Mouse (Mus musculus) brain, embryonic 14.5 days (tissue): ENCODE data around the gene Tfr2. TPM values are rescaled to one million over a fixed set of nuclear protein-coding genes. Genes with fewer than 3 reads are reported as not detected.
A peak's percentile ranks its signal among the peaks of the same experiment; 100 is the strongest.

Source experiments
- DNase-seq: peaks from one replicate; pipeline ENCODE4 v3.0.0-alpha.2; 2011; ENCODE audit warnings: low read depth
- CTCF ChIP-seq: fragments of 200-500 bp; IDR thresholded peaks from 2 replicates; pipeline ENCODE4 v1.5.1; 2012; ENCODE audit warnings: inconsistent platforms, mild to moderate bottlenecking, moderate library complexity, borderline replicate concordance; ENCODE audit not compliant: insufficient read depth, insufficient read length; ENCODE audit errors: extremely low read depth
- POLR2A ChIP-seq: fragments of 200-500 bp; IDR thresholded peaks from 2 replicates; pipeline ENCODE4 v1.6.1; 2012; ENCODE audit warnings: mild to moderate bottlenecking, inconsistent platforms, borderline replicate concordance; ENCODE audit not compliant: poor library complexity, insufficient read depth, insufficient read length, severe bottlenecking; ENCODE audit errors: extremely low read depth
- polyA plus RNA-seq: library from polyadenylated mRNA; depleted of rRNA; stranded (reverse); fragments of >200 nt; gene quantifications from 2 replicates; pipeline ENCODE4 v1.2.3, GENCODE M21; 2012

Gene Tfr2
- polyA plus RNA-seq, 1 experiment, result 13.5 TPM

- no peak for DNase-seq
These were observed 39.6 kb upstream of the Tfr2 start for GRCm38 (mm10) chr5:137530075-137530474.

GRCm38 (mm10) chr5:137530588-137531413 lies 38.8 kb upstream of the Tfr2 start:
- peak; percentile 98 for DNase-seq
- no peak for TF ChIP-seq CTCF
- TF ChIP-seq POLR2A, result no peak

More at GRCm38 (mm10) chr5:137530075-137530474, 39.6 kb upstream of the Tfr2 start:
- TF ChIP-seq CTCF (no peak), POLR2A (no peak)

DNA sequence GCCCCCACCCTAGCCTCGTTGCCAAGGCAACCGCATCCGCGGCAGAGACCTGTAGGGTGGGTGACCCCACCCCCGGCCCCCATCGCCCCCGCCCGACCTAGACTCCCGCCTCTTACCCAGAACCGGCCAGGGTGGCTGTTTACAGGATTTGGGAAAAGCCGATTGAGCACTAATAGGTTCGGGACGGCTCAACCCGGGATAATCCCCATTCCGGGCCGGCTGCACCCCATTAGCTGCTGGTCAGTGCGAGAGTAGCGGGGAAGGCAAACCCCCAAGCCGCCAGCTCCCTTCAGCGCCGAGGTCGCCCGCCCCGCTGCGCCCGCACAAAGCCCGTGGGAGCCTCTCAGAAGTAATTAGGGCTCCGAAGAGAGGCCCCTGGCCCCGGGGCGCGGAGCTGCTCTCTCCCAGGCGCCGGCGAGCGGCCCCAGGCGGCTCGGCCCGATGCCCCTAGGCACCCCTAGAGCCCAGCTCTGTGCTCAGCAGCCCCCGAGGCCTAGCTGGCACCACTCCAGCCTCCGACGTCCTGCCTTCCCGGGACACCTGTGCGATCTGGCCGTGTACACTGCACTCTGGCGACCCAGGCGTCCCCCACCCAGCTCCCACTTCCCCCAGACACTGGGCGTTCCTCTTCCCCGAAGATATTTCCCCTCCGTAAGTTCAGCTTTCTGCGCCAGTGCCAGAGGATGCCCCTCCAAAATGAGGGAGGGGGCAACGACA lies 38.1 kb upstream of the Tfr2 start:
- TF ChIP-seq POLR2A (no peak), CTCF (no peak)
- DNase-seq, result no peak

DNA sequence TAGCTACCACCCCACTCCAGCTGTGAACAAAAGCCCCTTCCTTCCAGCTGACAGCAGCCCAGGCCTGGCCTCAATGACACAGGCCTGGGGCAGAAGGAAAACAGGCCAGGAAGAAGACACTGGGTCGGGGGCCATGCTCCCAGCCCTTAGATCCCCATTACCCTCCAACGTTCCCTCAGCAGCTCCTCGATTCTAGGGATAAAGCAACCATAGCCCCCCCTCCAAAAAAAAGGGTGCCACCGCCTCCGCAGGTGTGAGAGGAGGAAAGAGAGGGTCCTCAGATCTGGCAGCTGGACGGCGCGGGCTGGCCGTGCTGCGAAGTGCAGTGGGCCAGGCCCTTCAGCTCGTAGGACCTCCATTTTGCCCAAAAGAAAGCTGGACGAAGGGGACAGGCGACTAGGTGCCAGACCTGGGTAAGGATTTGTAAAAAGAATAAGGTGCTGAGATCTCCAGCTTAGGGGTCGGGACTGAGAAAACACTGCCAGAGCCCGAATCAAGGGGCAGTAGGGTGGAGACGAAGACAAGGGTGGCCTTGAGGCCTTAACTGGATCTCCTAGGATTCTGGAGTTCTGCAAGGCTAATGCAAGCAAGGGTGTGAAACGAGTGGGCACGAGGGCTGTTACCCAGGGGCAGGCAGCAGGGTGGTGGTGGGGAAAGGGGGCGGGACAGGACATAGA lies 37.4 kb upstream of the Tfr2 start:
- DNase-seq, result no peak
- TF ChIP-seq POLR2A (no peak), CTCF (no peak)

DNA sequence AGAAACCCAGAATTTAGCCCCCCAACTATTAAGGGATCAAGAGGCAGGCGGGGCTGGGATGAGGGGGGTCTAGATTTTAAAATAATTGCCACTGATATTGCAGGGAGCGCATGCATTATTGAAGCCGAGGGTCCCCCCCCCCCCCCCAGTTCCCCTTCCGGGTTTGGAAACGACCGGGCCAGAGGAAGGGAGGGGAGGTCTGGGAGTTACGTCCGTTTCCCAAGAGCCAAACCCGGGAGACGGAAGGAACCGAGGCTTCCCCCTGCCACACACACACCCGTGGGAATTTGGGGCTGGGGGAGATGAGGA lies 36.9 kb upstream of the Tfr2 start:
- TF ChIP-seq CTCF (no peak), POLR2A (no peak)

GRCm38 (mm10) chr5:137533117-137533827 lies 36.4 kb upstream of the Tfr2 start, which contains the start of the genes Epo and Gnb2:
Epo (minus strand) TSS chr5:137533242.
Gnb2 (minus strand) TSS chr5:137533510.
- no peak for TF ChIP-seq CTCF
- peak; percentile 72 for TF ChIP-seq POLR2A
- DNase-seq, result peak; percentile 99

More for the DNA sequence above, 36.9 kb upstream of the Tfr2 start:
- DNase-seq, result no peak

DNA sequence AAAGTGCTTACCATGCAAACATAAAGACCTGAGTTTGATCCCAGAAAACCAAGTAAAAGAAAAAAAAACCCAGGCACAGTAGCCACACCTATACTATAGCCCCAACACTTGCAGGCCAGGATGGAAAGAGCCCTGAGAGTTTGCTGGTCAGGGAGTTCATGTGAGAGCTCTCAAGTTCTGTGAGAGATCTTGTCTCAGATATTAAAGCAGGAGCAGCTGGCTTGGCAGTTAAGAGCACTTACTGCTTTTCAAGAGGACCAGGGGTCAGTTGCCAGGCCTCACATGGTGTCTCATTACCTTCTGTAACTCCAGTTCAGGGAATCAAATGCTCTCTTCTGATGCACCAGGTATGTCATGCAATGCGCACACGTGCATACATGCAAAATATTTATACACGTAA lies 34.9 kb upstream of the Tfr2 start:
- no peak for DNase-seq

DNA sequence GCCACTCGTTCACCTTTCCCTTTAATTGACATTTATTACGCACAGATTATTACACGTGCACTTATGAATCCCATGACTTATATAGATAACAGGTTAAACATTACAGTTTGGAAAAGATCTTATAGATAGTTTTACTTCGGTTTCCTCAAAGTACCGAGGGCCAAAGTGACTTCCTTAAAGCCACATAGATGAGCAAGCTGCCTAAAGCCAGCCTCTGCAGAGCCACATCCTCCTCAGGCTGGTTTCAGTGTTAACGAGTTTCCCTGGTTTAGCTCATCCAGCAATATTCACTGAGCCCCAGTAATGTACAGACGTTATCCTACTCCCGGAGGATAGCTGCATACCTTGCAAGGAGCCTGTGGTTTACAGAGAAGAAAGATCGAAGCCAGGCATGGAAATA lies 34.3 kb upstream of the Tfr2 start:
- TF ChIP-seq CTCF (no peak), POLR2A (no peak)
- no peak for DNase-seq

More for the DNA sequence above, 34.9 kb upstream of the Tfr2 start:
- TF ChIP-seq CTCF (no peak), POLR2A (no peak)

- no peak for TF ChIP-seq CTCF
- no peak for DNase-seq
These were observed 32.2 kb upstream of the Tfr2 start for GRCm38 (mm10) chr5:137537461-137537860.

DNA sequence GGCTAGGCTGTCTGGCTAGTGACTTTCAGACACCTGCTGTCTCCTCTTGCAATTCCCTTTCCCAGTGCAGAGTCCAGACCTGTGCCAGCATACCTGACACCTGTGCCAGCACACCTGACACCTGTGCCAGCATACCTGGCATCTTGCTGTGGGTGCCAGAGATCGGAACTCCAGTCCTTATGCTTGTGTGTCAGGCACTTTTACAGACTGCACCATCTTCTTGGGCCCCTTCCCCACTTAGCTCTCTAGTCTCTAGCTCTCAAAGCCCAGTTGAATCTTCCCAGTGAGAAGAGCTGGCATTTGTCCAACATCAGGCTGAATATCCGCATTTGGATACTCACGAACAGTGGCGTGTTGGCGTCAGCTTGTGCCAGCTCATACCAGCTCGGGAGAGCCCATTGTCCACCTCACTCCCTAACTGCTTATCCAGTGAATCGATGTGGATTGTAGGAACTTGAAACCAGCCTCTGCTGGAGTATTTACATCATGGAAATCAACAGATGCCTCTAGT lies 30.3 kb upstream of the Tfr2 start:
- DNase-seq, result peak; percentile 88
- TF ChIP-seq CTCF (no peak), POLR2A (no peak)

DNA sequence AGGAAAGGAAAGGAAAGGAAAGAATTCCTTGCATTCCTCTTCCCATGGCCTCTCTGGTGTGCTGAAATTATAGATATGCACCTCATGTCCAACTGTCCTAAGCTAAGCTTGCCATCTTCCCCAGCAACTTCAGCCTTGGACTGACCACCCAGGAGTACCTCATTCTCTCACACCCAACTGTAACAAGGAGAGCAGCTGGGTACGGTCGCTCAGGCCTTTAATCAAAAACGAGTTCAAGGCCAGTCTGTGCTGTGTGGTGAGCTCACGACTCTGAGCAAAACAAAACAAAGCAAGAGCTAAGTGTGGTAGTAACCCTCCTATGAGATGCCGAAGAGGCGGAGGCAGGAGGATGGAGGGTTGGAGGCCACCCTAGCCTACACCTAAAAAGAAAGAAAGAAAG lies 28.6 kb upstream of the Tfr2 start:
- DNase-seq, result no peak
- no peak for TF ChIP-seq CTCF
- TF ChIP-seq POLR2A, result no peak
